ENCODE assay signal across 8 mouse cellular contexts in genomic region chr9:46014251-46014681, GRCm38 (mm10). TPM values are rescaled to one million over a fixed set of nuclear protein-coding genes. Genes with fewer than 3 reads are reported as not detected.
DNase-seq lines count a peak whose midpoint lies in the region; ATAC-seq and TF ChIP-seq lines count a peak whose summit lies in the region.

No protein-coding gene starts in this region.

- H3K36me3 ChIP-seq in hindbrain, postnatal 0 days (ENCODE audit: insufficient read depth, low read length), result no peaks in the 10 kb centered on the region
- peaks cover 11% of the 10 kb centered on the region for H3K36me3 ChIP-seq in limb, embryonic 12.5 days
- no peaks in the 10 kb centered on the region; the same call in 1 of the 2 replicates for H3K36me3 ChIP-seq in midbrain, embryonic 11.5 days (ENCODE audit: control insufficient read depth, insufficient read depth, low read length)
- no peaks in the 10 kb centered on the region for H3K36me3 ChIP-seq in spleen, adult 2 months (ENCODE audit: control insufficient read depth, insufficient read depth, low read length)

- no peaks in the 10 kb centered on the region for H3K9me3 ChIP-seq in hindbrain, postnatal 0 days (ENCODE audit: low read length)
- H3K9me3 ChIP-seq in limb, embryonic 12.5 days, result no peaks in the 10 kb centered on the region
- H3K9me3 ChIP-seq in midbrain, embryonic 11.5 days (ENCODE audit: control insufficient read depth, low read length), result no peaks in the 10 kb centered on the region

- WGBS in cerebellum, adult 2 months, result 3% methylated on average over 10 of the region's 10 CpGs
- 7% methylated on average over 10 of the region's 10 CpGs for WGBS in hindbrain, postnatal 0 days
- 3% methylated on average over 10 of the region's 10 CpGs for WGBS in limb, embryonic 12.5 days
- WGBS in midbrain, embryonic 11.5 days, result 2% methylated on average over 10 of the region's 10 CpGs
- 3% methylated on average over 10 of the region's 10 CpGs for WGBS in spleen, adult 2 months

- DNase-seq in cerebellum, adult 11-12 months, result peak; percentile 54
- peak; percentile 43 to 58 for DNase-seq in cerebellum, adult 2 months
- DNase-seq in gastrocnemius, adult 2 months, result peak; percentile 59
- peak; percentile 53 for DNase-seq in hindbrain, postnatal 0 days (ENCODE audit: low spot score)
- DNase-seq in midbrain, embryonic 11.5 days (ENCODE audit: low spot score, missing footprints), result peak; percentile 90
- peak; percentile 69 to 79 for DNase-seq in spleen, adult 2 months (ENCODE audit: low read depth in 1 of 2, low spot score in 2 of 2)

- peak overlapping the region; percentile 64 for H3K27ac ChIP-seq in cerebellum, adult 2 months (ENCODE audit: insufficient read depth, low read length)
- H3K27ac ChIP-seq in gastrocnemius, adult 2 months, result peak overlapping the region; percentile 99
- H3K27ac ChIP-seq in hindbrain, postnatal 0 days, result peak overlapping the region; percentile 94; the same call in 1 of the 2 replicates
- peak overlapping the region; percentile 60 for H3K27ac ChIP-seq in limb, embryonic 12.5 days
- H3K27ac ChIP-seq in midbrain, embryonic 11.5 days (ENCODE audit: low read depth, low read length), result no peak overlapping the region
- H3K27ac ChIP-seq in spleen, adult 2 months (ENCODE audit: insufficient read depth, low read length), result peak overlapping the region; percentile 82

- H3K4me3 ChIP-seq in cerebellum, adult 2 months (replicated peaks; ENCODE audit: insufficient read depth, low read depth, low read length), result peak overlapping the region; percentile 81
- peak overlapping the region; percentile 100 for H3K4me3 ChIP-seq in gastrocnemius, adult 2 months
- peak overlapping the region; percentile 95 for H3K4me3 ChIP-seq in hindbrain, postnatal 0 days (ENCODE audit: low read length)
- peak overlapping the region; percentile 96 for H3K4me3 ChIP-seq in limb, embryonic 12.5 days (replicated peaks)
- H3K4me3 ChIP-seq in midbrain, embryonic 11.5 days (ENCODE audit: low read depth, low read length), result peak overlapping the region; percentile 59
- H3K4me3 ChIP-seq in spleen, adult 2 months (ENCODE audit: extremely low read depth, insufficient read depth, insufficient read length), result peak overlapping the region; percentile 61

- peak overlapping the region; percentile 86 for H3K4me2 ChIP-seq in hindbrain, postnatal 0 days (ENCODE audit: low read depth, low read length)
- peak overlapping the region; percentile 86 for H3K4me2 ChIP-seq in limb, embryonic 12.5 days
- peak overlapping the region; percentile 69 for H3K4me2 ChIP-seq in midbrain, embryonic 11.5 days

- H3K27me3 ChIP-seq in cerebellum, adult 2 months (ENCODE audit: control insufficient read depth, insufficient read depth, low read length), result no peaks in the 10 kb centered on the region
- no peaks in the 10 kb centered on the region for H3K27me3 ChIP-seq in hindbrain, postnatal 0 days (ENCODE audit: insufficient read depth, low read length)
- H3K27me3 ChIP-seq in limb, embryonic 12.5 days, result no peaks in the 10 kb centered on the region
- no peaks in the 10 kb centered on the region for H3K27me3 ChIP-seq in midbrain, embryonic 11.5 days (ENCODE audit: control insufficient read depth, insufficient read depth, low read length)
- no peaks in the 10 kb centered on the region for H3K27me3 ChIP-seq in spleen, adult 2 months (ENCODE audit: control insufficient read depth, insufficient read depth, low read length)

- no peak for TF ChIP-seq CTCF in cerebellum, adult 2 months (IDR thresholded peaks at IDR 0.05; ENCODE audit: borderline replicate concordance, insufficient read depth, low read depth, low read length)
- TF ChIP-seq CTCF in gastrocnemius, adult 2 months (IDR thresholded peaks at IDR 0.05), result peak; percentile 23; the same call in 1 of the 2 replicates
- peak; percentile 57 for TF ChIP-seq CTCF in hindbrain, postnatal 0 days (IDR thresholded peaks at IDR 0.05; ENCODE audit: low read depth)
- peak; percentile 18; the same call in 1 of the 2 replicates for TF ChIP-seq CTCF in spleen, adult 2 months (IDR thresholded peaks at IDR 0.05; ENCODE audit: extremely low read depth, insufficient read depth, insufficient read length, insufficient replicate concordance)

- peak overlapping the region; percentile 98 for H3K9ac ChIP-seq in hindbrain, postnatal 0 days (replicated peaks; ENCODE audit: low read length)
- H3K9ac ChIP-seq in limb, embryonic 12.5 days (replicated peaks), result no peak overlapping the region
- H3K9ac ChIP-seq in midbrain, embryonic 11.5 days (ENCODE audit: low read length), result no peak overlapping the region; the same call in 1 of the 2 replicates

- intact Hi-C loops in gastrocnemius, adult 2 months (cut with DNase I), result loop anchor here (5.0 kb wide), 1 partner anchor 68 kb away; no protein-coding TSS in a partner anchor

- peaks cover 15% of the 10 kb centered on the region for H3K4me1 ChIP-seq in cerebellum, adult 2 months (ENCODE audit: control insufficient read depth, insufficient read depth, low read length)
- H3K4me1 ChIP-seq in hindbrain, postnatal 0 days (ENCODE audit: insufficient read depth, low read length), result peaks cover 26% of the 10 kb centered on the region
- H3K4me1 ChIP-seq in limb, embryonic 12.5 days (replicated peaks), result peaks cover 41% of the 10 kb centered on the region
- peaks cover 24% of the 10 kb centered on the region for H3K4me1 ChIP-seq in midbrain, embryonic 11.5 days (ENCODE audit: control insufficient read depth, insufficient read depth, low read length)
- H3K4me1 ChIP-seq in spleen, adult 2 months (ENCODE audit: control insufficient read depth, insufficient read depth, insufficient read length), result peaks cover 5% of the 10 kb centered on the region; the same call in 1 of the 2 replicates

- TF ChIP-seq POLR2A in cerebellum, adult 2 months (IDR thresholded peaks at IDR 0.05; ENCODE audit: borderline replicate concordance, insufficient read depth, low read length), result no peak
- TF ChIP-seq POLR2A in spleen, adult 2 months (IDR thresholded peaks at IDR 0.05; ENCODE audit: low read depth, low read length), result no peak

- ATAC-seq in cerebellum, adult (ENCODE audit: insufficient number of reproducible peaks, low FRiP score, low TSS enrichment), result no peak
- no peak for ATAC-seq in hindbrain, postnatal 0 days
- no peak for ATAC-seq in limb, embryonic 12.5 days (ENCODE audit: insufficient number of reproducible peaks, insufficient read depth, low FRiP score, low TSS enrichment, low read depth)
- no peak for ATAC-seq in midbrain, embryonic 11.5 days (ENCODE audit: low FRiP score)

RNA-seq across cellular contexts. Expression of gene Sik3, which starts 1.6 kb away (rescaled TPM):
- polyA plus RNA-seq in cerebellum, adult 2 months (2012; rRNA removed), result 63.1 and 69.1 TPM in 2 replicates
- total RNA-seq in gastrocnemius, adult 2 months (2021), result 10 to 100 TPM; 38.0 to 41.1 TPM
- 32.3 and 37.1 TPM in 2 replicates for total RNA-seq in hindbrain, postnatal 0 days (2014; rRNA removed)
- polyA plus RNA-seq in hindbrain, postnatal 0 days (2015; fragmentation: Nextera tagmentation; extraction: Ambion mirVana), result 12.5 and 12.6 TPM in 2 replicates
- 12.0 and 12.6 TPM in 2 replicates for polyA plus RNA-seq in limb, embryonic 12.5 days (2016; fragmentation: Nextera tagmentation; extraction: Ambion mirVana)
- 8.7 and 8.9 TPM in 2 replicates for polyA plus RNA-seq in midbrain, embryonic 11.5 days (2014; fragmentation: Nextera tagmentation; extraction: Ambion mirVana)
- polyA plus RNA-seq in spleen, adult 2 months (2012; rRNA removed), result 13.4 and 13.7 TPM in 2 replicates

RNA-seq across cellular contexts. Expression of gene Pafah1b2, which starts 1.8 kb away (rescaled TPM):
- polyA plus RNA-seq in cerebellum, adult 2 months (2012; rRNA removed), result 108 and 111 TPM in 2 replicates
- 10 to 100 TPM; 28.0 to 29.5 TPM for total RNA-seq in gastrocnemius, adult 2 months (2021)
- 137 and 186 TPM in 2 replicates for total RNA-seq in hindbrain, postnatal 0 days (2014; rRNA removed)
- polyA plus RNA-seq in hindbrain, postnatal 0 days (2015; fragmentation: Nextera tagmentation; extraction: Ambion mirVana), result 222 and 243 TPM in 2 replicates
- 220 and 234 TPM in 2 replicates for polyA plus RNA-seq in limb, embryonic 12.5 days (2016; fragmentation: Nextera tagmentation; extraction: Ambion mirVana)
- 274 and 275 TPM in 2 replicates for polyA plus RNA-seq in midbrain, embryonic 11.5 days (2014; fragmentation: Nextera tagmentation; extraction: Ambion mirVana)
- polyA plus RNA-seq in spleen, adult 2 months (2012; rRNA removed), result 10.3 and 12.1 TPM in 2 replicates

RNA-seq across cellular contexts. Expression of gene Sidt2, which starts 59.2 kb away (rescaled TPM):
- polyA plus RNA-seq in cerebellum, adult 2 months (2012; rRNA removed), result 130 and 142 TPM in 2 replicates
- total RNA-seq in gastrocnemius, adult 2 months (2021), result 10 to 100 TPM; 66.2 to 72.2 TPM
- 124 and 126 TPM in 2 replicates for total RNA-seq in hindbrain, postnatal 0 days (2014; rRNA removed)
- polyA plus RNA-seq in hindbrain, postnatal 0 days (2015; fragmentation: Nextera tagmentation; extraction: Ambion mirVana), result 48.3 and 51.6 TPM in 2 replicates
- 34.5 and 38.4 TPM in 2 replicates for polyA plus RNA-seq in limb, embryonic 12.5 days (2016; fragmentation: Nextera tagmentation; extraction: Ambion mirVana)
- 20.0 and 21.7 TPM in 2 replicates for polyA plus RNA-seq in midbrain, embryonic 11.5 days (2014; fragmentation: Nextera tagmentation; extraction: Ambion mirVana)
- polyA plus RNA-seq in spleen, adult 2 months (2012; rRNA removed), result 322 and 583 TPM in 2 replicates
